Mouse (Mus musculus) hindlimb bud, embryonic 11.5 days (tissue): ENCODE results near the gene Gm38393.

Experiments
- DNase-seq: peaks from one replicate; pipeline ENCODE4 v3.0.0-alpha.2; 2012; ENCODE audit warnings: low read depth, low spot score; ENCODE audit errors: extremely low spot score

The Gm38393 gene

DNA sequence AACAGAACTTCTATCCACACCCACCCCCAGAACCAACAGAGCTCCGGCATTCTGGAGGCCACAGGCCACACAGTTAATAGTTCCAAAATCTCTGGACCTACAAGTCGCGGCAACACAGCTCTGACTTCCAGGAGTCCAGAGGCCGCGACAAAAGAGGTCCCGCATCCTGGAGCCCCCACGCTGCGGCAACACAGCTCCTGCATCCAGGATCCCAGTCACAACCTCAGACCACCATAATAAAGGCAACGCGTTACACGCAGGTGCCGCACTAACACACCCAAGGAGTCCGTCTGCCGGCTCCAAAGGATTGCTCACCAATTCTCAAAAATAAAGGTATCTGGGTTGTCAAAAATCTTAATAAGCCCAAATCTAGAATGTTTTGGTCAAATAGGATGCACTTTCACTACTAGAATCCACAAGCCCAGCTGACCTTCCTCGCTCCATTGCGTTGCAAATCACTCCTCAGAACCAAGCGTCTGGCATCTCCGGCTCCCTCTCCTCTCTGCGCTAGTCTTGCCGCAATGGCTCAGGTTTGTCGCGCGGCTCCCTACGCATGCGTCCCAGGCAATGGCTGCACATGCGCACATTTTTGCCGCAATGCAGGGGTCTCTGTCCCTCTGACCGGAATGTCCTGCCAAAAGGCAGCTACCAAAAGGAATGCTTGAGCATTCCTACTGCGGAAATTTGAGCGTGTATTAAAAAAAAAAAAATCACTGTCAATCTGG is at the start of gene Gm38393, which contains the start of gene Snurf:
TSS of gene Gm38393 (minus strand) at position 459 of the 725 bp plus-strand sequence.
TSS of gene Snurf (minus strand) at position 444 of the 725 bp plus-strand sequence.
- DNase-seq = no peak

DNA sequence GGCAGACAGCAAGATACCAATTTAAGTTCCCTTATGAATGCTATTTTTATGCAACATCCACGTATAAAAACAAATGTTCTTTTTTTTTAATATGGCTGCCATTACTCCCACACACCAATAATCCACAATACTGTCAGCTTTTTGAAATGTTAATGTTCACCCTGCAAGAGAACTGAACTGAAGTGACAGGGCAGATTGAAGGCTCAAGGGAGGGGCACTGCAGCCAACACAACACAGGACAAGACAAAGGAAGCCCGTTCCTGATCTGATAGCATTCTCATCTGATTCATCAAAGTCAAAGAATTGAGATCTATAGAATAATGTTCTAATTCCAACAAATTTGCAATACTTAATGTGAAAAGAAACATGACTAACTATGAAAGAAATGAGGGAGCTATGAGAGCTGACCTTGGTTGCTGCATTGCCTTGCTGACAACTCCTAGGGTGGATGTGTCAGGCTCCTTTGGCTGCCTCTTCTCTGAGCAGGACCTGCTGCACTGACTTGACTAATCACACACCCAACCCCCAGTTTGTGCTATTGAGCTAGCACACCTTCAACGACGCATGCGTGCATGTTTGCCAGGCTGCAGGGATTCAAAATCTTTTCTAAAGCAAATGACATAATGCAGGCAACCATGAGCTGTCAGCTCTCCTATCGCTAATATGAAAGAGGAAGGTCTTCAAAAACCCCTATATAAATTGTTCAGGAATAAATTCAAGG is 42.8 kb upstream of the Gm38393 start:
- no peak for DNase-seq

- no peak for DNase-seq
Observed at GRCm38 (mm10) chr7:60013186-60013585, 8.3 kb upstream of the Gm38393 start.

DNA sequence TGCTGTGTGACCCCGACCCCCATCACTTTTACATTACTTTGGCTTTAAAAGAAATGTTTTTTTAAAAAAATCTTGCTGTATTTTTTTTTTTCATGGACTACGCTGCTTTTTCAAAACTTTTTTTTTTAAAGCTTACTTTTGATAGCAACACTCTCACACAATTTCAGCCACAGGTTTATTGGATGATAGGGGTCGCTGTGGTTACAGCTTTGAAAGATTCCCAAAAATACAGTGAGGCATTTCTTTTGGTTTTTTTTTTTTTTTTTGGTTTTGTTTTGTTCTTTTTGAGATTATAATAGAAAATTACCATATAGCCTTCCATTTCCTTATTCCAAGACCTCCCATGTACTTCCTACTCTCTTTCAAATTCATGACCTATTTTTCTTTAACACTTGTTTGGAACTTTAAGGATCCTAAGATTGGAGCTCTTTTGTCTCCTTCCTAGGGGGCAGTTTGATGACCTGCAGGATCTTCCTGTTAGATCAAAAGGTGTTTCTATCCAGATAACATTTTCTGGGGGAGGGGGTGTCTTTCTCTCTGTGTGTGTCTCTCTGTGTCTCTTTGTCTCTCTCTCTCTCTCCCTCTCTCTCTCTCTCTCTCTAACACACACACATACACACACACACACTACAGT is 3.0 kb upstream of the Gm38393 start:
- DNase-seq = no peak

DNA sequence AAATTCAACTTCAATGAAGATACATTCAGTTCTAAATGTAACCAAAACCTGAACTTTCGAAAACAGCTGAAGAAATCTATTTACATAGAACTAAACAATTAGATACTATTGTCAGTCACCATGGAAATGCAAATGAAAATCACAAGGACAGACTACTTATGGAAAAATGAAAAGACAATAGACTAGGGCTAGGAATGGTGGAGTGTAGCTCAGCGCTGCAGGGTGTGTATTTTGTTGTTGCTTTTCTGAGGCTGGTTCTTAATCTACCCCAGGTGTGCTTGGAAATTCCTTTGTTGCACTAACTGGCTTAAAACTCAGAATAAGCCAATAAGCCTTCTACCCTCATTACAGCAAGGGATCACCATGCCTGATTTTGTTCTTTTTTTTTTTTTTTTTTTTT is 1.4 kb upstream of the Gm38393 start:
- no peak for DNase-seq

- no peak for DNase-seq
Observed at GRCm38 (mm10) chr7:60003921-60004605, 801 bp downstream of the Gm38393 start.

DNA sequence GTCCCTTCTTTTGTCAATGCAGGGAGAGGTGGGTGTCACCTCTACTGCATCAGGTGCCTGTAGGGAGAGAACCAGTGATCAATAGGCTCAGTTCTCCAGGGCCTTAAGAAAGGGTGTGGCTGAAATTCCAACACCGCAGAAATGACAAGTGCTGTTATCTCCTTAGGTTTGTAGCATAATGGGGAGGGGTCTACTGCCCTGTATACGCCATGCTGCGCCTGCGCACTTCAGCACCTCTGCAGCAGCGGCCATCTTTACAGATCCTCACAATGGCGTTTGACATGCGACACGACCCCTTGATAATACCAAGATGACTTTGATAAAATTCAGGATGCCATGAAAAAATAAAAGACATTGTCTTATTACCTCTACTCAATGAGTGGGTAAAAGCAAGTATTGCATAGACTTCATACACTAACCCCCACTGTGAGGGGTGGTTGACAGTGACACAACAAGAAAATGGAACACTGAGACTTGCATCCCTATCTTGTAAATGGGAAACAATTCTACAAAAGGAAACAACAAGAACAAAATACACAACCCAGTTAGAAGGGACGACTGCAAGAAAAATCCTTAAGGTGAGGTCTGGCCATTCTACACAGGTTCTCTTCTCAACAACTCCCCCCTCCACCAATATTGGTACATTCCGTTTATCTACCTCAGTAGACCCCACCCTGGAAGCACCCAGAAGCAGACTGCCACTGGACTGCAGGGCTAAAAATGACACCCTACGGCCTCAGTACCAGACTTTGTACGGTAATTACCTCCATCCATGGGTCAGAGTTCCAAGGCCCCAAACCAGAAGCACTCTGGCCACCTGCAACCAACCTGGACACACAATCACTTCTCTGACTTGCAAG is 1.6 kb downstream of the Gm38393 start:
- no peak for DNase-seq

GRCm38 (mm10) chr7:59978646-59979045 is 26.2 kb downstream of the Gm38393 start:
- DNase-seq = no peak
